Mouse (Mus musculus): ENCODE data around the gene Atp7a.

Gene Atp7a

DNA sequence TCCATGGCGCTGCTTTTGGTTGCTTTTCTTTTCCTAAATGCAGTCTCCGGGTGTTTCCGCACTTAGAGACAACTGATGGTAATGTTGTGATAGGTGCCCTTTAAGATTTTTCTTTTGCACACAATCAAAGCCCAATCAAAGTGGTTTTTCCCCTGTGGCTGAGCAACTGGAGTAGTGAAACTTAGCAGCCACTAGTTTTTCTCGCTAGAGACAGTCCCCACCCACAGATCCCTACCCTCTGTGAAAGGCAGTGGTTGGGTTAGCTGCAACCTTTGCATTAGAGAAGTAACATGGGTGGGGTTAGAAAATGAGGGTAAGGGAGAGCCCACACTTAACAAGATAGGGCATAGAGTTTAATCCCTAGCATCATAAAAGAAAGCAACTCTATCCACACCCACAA is 108.4 kb downstream of the Atp7a start:
- no peaks in the 10 kb centered on the region for H3K9me3 ChIP-seq (ENCODE audit: low read length)
- H3K36me3 ChIP-seq (ENCODE audit: insufficient read depth, low read length): no peaks in the 10 kb centered on the region
- TF ChIP-seq NANOG (IDR thresholded peaks at IDR 0.05; ENCODE audit: borderline replicate concordance, low read length): no peak
- no peak for TF ChIP-seq CTCF (conservative IDR thresholded peaks at IDR 0.05; ENCODE audit: low read length)
- no peaks in the 10 kb centered on the region for H3K27me3 ChIP-seq (ENCODE audit: insufficient read depth, low read length)
- H3K4me1 ChIP-seq (replicated peaks; ENCODE audit: low read depth, low read length): no peaks in the 10 kb centered on the region
- H3K4me3 ChIP-seq (replicated peaks; ENCODE audit: low read length): no peak overlapping the region

DNA sequence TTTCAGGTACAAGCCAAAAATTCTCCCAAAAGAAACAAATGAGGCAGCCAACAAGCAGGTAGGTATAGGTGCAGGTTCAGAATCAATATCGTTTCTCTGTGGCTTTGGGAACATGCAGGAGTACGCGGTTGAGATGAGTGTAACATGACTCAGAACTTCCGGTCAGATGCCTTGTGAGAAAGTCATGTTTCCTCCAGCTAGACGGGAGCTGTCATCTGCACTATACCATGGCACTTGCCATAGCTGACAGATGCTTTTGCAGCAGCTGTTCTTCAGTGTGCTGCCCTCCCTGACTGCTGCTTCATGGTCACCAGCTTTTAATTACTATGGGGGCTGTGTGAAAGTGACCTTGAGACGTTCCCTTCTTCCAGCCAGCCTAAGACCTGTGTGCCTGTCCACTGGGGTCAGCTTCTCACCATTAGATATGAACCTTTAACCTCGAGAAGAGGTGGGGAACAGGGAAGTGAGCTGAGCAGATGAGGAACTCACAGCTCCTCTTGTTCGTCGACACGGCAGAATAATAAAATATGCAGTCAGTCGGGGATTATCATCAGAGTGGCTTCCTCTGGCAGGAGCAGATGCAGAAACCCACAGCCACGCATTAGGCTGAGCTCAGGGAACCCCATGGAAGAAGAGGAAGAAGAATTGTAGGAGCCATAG is 109.0 kb downstream of the Atp7a start:
- TF ChIP-seq POU5F1 (IDR thresholded peaks at IDR 0.05; ENCODE audit: borderline replicate concordance, low read length) (no peak), CTCF (conservative IDR thresholded peaks at IDR 0.05; ENCODE audit: low read length) (no peak), NANOG (IDR thresholded peaks at IDR 0.05; ENCODE audit: borderline replicate concordance, low read length) (no peak)
- Histone ChIP-seq H3K27me3 (ENCODE audit: insufficient read depth, low read length) (no peaks in the 10 kb centered on the region), H3K4me1 (replicated peaks; ENCODE audit: low read depth, low read length) (no peaks in the 10 kb centered on the region)

DNA sequence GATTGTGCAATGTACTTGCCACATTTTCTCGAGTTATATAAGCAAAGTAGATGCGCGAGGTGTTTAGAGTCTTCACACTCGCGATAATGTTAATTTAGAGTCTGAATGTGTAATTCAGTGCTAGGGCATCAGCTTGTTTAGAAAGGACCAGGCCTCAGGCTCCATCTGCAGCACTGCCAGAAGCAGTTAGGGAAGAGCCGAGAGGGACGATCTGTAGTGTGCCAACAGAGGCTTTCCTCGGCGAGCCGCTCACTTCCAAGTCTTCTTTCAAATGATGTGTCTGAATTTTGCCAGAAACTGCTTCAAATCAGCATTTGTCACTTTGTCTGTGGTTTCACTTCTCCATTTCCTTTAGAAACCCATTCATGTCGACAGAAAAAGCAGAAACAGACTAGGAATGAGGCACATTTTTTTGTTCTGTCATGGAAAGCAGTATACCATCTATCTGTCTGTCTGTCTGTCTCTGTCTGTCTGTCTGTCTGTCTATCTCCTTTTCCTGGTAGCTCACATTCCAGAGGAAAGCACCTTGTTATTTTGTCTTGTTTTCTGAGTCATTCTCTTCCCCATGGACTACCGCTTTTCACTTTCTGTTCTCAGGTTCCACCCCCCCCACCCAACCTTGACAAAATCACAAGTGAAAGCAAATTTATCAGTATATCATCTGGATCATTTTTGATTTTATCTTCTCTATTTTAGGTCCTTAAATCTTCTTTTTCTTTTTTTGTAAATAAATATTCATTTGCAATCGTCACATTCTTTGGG is 112.4 kb downstream of the Atp7a start:
- no peaks in the 10 kb centered on the region for H3K4me1 ChIP-seq (replicated peaks; ENCODE audit: low read depth, low read length)
- H3K4me3 ChIP-seq (replicated peaks; ENCODE audit: low read length): no peak overlapping the region
- no peaks in the 10 kb centered on the region for H3K27me3 ChIP-seq (ENCODE audit: insufficient read depth, low read length)
- TF ChIP-seq POU5F1 (IDR thresholded peaks at IDR 0.05; ENCODE audit: borderline replicate concordance, low read length) (no peak), NANOG (IDR thresholded peaks at IDR 0.05; ENCODE audit: borderline replicate concordance, low read length) (no peak), CTCF (conservative IDR thresholded peaks at IDR 0.05; ENCODE audit: low read length) (no peak)
- no peaks in the 10 kb centered on the region for H3K9me3 ChIP-seq (ENCODE audit: low read length)
- H3K36me3 ChIP-seq (ENCODE audit: insufficient read depth, low read length): no peaks in the 10 kb centered on the region

More for the DNA sequence above, 109.0 kb downstream of the Atp7a start:
- no peak overlapping the region for H3K4me3 ChIP-seq (replicated peaks; ENCODE audit: low read length)
- H3K9me3 ChIP-seq (ENCODE audit: low read length): no peaks in the 10 kb centered on the region
- H3K36me3 ChIP-seq (ENCODE audit: insufficient read depth, low read length): no peaks in the 10 kb centered on the region

DNA sequence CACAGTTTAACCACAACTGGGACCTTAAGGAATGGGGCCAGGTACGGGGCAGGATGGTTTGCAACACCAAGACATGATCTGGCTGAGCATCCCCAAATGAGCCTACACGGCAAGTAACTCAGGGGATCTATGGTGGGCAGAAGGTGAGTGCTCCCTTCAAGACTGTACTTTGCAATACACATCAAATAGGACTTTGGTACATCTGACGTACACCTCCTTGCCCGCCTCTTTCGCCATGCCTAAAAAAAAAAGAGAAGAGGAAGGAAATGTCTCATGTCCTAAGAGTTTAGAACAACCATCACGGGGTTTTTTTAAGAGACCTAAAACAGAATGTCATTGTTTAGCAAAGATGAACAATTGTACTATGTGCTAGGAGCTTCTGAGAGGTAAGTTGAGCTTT is 115.9 kb downstream of the Atp7a start, which contains the start of gene Tlr13:
Gene Tlr13 (plus strand): TSS at position 269 of the 400 bp plus-strand sequence.
- Histone ChIP-seq H3K36me3 (ENCODE audit: insufficient read depth, low read length) (no peaks in the 10 kb centered on the region), H3K27me3 (ENCODE audit: insufficient read depth, low read length) (no peaks in the 10 kb centered on the region), H3K4me1 (replicated peaks; ENCODE audit: low read depth, low read length) (no peaks in the 10 kb centered on the region), H3K9me3 (ENCODE audit: low read length) (no peaks in the 10 kb centered on the region), H3K4me3 (replicated peaks; ENCODE audit: low read length) (no peak within 1 kb of the TSS)
- TF ChIP-seq CTCF (conservative IDR thresholded peaks at IDR 0.05; ENCODE audit: low read length) (no peak), POU5F1 (IDR thresholded peaks at IDR 0.05; ENCODE audit: borderline replicate concordance, low read length) (no peak), NANOG (IDR thresholded peaks at IDR 0.05; ENCODE audit: borderline replicate concordance, low read length) (no peak)

DNA sequence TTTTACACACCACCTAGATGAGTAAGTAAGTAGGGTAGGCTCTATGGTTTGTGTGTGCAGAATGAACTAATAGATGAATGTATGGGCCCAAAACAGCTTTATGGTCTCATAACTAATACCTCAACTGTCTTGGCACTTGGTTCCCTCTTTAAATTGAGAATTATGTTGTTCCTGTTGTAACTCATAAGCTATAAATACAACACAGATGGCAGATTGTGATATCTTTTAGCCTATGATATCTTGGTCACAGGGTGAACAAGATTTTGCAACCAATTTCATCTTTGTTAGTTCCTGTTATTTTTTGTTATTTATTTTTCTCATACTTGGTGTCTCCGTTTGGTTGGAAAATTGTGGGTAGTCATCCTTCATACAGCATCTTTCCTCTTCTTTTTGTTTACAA is 121.1 kb downstream of the Atp7a start:
- Histone ChIP-seq H3K9me3 (ENCODE audit: low read length) (no peaks in the 10 kb centered on the region), H3K36me3 (ENCODE audit: insufficient read depth, low read length) (no peaks in the 10 kb centered on the region), H3K27me3 (ENCODE audit: insufficient read depth, low read length) (no peaks in the 10 kb centered on the region), H3K4me3 (replicated peaks; ENCODE audit: low read length) (no peak overlapping the region), H3K4me1 (replicated peaks; ENCODE audit: low read depth, low read length) (no peaks in the 10 kb centered on the region)
- TF ChIP-seq NANOG (IDR thresholded peaks at IDR 0.05; ENCODE audit: borderline replicate concordance, low read length) (no peak), CTCF (conservative IDR thresholded peaks at IDR 0.05; ENCODE audit: low read length) (no peak), POU5F1 (IDR thresholded peaks at IDR 0.05; ENCODE audit: borderline replicate concordance, low read length) (no peak)

DNA sequence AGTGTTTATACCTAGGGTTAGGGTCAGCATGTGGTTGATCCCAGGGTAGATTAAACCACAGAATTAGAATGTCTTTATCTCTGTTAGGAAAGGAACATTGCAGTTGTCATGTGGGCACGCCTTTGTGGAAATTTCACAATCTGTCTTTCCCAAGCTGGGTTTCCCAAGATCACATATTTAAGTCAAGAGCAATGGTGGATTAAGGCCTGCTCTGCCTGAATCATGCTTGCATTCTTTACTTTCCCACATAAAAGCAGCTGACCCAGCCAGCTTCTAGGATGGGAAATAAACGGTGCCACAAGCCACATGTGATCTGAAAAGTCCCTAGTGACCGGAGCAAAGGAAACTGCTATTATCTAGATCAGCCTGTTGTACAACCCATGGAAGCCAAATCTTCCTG is 122.4 kb downstream of the Atp7a start:
- TF ChIP-seq CTCF (conservative IDR thresholded peaks at IDR 0.05; ENCODE audit: low read length): no peak
- Histone ChIP-seq H3K4me3 (replicated peaks; ENCODE audit: low read length) (no peak overlapping the region), H3K9me3 (ENCODE audit: low read length) (no peaks in the 10 kb centered on the region), H3K4me1 (replicated peaks; ENCODE audit: low read depth, low read length) (no peaks in the 10 kb centered on the region), H3K36me3 (ENCODE audit: insufficient read depth, low read length) (no peaks in the 10 kb centered on the region), H3K27me3 (ENCODE audit: insufficient read depth, low read length) (no peaks in the 10 kb centered on the region)

DNA sequence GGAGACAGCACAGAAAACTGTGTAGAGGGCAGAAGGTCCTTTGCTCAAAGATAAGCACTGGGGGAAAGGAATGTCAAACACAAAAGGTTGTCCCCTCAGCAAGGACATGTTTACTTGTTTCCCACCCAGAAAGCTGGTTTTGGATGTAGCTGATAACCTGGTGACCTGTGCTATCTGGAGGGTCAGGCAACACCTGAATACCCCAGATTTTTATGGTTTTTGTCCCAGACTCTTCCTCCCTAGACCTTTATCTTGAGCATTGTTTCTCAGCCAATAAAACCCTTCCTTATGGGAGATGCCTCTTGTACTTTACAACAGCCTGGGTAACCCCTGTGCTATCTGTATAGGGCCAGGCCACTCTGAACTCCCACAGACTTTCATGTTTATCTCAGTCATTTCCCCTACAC is 127.1 kb downstream of the Atp7a start:
- Histone ChIP-seq H3K9me3 (ENCODE audit: low read length) (no peaks in the 10 kb centered on the region), H3K4me3 (replicated peaks; ENCODE audit: low read length) (no peak overlapping the region), H3K27me3 (ENCODE audit: insufficient read depth, low read length) (no peaks in the 10 kb centered on the region), H3K36me3 (ENCODE audit: insufficient read depth, low read length) (no peaks in the 10 kb centered on the region), H3K4me1 (replicated peaks; ENCODE audit: low read depth, low read length) (no peaks in the 10 kb centered on the region)
- TF ChIP-seq NANOG (IDR thresholded peaks at IDR 0.05; ENCODE audit: borderline replicate concordance, low read length): no peak
- no peak for TF ChIP-seq CTCF (conservative IDR thresholded peaks at IDR 0.05; ENCODE audit: low read length)
- no peak for TF ChIP-seq POU5F1 (IDR thresholded peaks at IDR 0.05; ENCODE audit: borderline replicate concordance, low read length)

DNA sequence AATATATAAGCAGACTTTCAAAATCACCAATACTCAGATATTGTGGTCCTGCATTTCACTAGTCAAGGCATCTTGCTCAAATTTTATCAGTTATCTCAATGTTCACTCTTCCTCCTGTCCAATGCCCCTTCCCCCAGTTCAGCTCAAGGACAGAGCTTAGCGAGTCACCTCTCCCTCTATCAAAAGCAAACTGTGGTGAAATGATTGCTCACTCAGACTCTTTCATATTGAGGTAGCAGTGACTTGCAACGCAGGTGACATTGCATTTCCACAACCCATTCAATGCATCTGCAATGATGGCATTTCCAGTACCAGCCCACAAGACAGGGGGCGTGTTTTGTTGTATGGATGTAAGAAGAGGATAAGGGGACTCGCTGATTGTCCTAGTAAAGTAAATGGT is 128.8 kb downstream of the Atp7a start:
- no peaks in the 10 kb centered on the region for H3K4me1 ChIP-seq (replicated peaks; ENCODE audit: low read depth, low read length)
- no peaks in the 10 kb centered on the region for H3K36me3 ChIP-seq (ENCODE audit: insufficient read depth, low read length)
- no peaks in the 10 kb centered on the region for H3K9me3 ChIP-seq (ENCODE audit: low read length)
- H3K27me3 ChIP-seq (ENCODE audit: insufficient read depth, low read length): no peaks in the 10 kb centered on the region
- TF ChIP-seq POU5F1 (IDR thresholded peaks at IDR 0.05; ENCODE audit: borderline replicate concordance, low read length) (no peak), CTCF (conservative IDR thresholded peaks at IDR 0.05; ENCODE audit: low read length) (no peak), NANOG (IDR thresholded peaks at IDR 0.05; ENCODE audit: borderline replicate concordance, low read length) (no peak)
- H3K4me3 ChIP-seq (replicated peaks; ENCODE audit: low read length): no peak overlapping the region
